Mouse (Mus musculus) midbrain, embryonic 10.5 days (tissue): ENCODE results near the gene Eif4e2. TPM values are rescaled to one million over a fixed set of nuclear protein-coding genes. Genes with fewer than 3 reads are reported as not detected.
A peak's percentile ranks its signal among the peaks of the same experiment; 100 is the strongest.

Experiments used
- DNase-seq: peaks from one replicate; pipeline ENCODE4 v3.0.0-alpha.2; 2017; ENCODE audit warnings: low spot score
- H3K27ac ChIP-seq: fragments of 300-500 bp; sonication (generic); replicated peaks from 2 replicates; pipeline ENCODE4 v1.5.1; 2016; ENCODE audit warnings: mild to moderate bottlenecking
- H3K27me3 ChIP-seq: fragments of 300-500 bp; sonication (generic); 2 replicates; pipeline ENCODE4 v1.6.1; 2016; ENCODE audit warnings: low read depth, mild to moderate bottlenecking; ENCODE audit not compliant: poor library complexity, severe bottlenecking
- H3K36me3 ChIP-seq: fragments of 300-500 bp; sonication (generic); 2 replicates; pipeline ENCODE4 v1.6.1; 2016; ENCODE audit warnings: mild to moderate bottlenecking, moderate library complexity
- H3K4me1 ChIP-seq: fragments of 300-500 bp; sonication (generic); 2 replicates; pipeline ENCODE4 v1.6.1; 2016
- H3K4me3 ChIP-seq: fragments of 300-500 bp; sonication (generic); 2 replicates; pipeline ENCODE4 v1.5.1; 2016; ENCODE audit warnings: mild to moderate bottlenecking, moderate library complexity
- H3K9me3 ChIP-seq: fragments of 300-500 bp; sonication (generic); replicated peaks from 2 replicates; pipeline ENCODE4 v1.6.1; 2016; ENCODE audit warnings: mild to moderate bottlenecking
- WGBS: fragments of 180-500 bp; shearing (Covaris S2); methylation state at CpG from one replicate; pipeline ENCODE4 v1.1.7; 2016; 5-methylcytosine and 5-hydroxymethylcytosine counted together
- polyA plus RNA-seq: library from polyadenylated mRNA; unstranded; fragments of >200 nt; fragmentation: Nextera tagmentation; extraction: Ambion mirVana; gene quantifications from 2 replicates; pipeline ENCODE4 v1.2.1, GENCODE M21; 2016

Eif4e2 gene
- 172 and 173 TPM in 2 replicates for polyA plus RNA-seq

DNA sequence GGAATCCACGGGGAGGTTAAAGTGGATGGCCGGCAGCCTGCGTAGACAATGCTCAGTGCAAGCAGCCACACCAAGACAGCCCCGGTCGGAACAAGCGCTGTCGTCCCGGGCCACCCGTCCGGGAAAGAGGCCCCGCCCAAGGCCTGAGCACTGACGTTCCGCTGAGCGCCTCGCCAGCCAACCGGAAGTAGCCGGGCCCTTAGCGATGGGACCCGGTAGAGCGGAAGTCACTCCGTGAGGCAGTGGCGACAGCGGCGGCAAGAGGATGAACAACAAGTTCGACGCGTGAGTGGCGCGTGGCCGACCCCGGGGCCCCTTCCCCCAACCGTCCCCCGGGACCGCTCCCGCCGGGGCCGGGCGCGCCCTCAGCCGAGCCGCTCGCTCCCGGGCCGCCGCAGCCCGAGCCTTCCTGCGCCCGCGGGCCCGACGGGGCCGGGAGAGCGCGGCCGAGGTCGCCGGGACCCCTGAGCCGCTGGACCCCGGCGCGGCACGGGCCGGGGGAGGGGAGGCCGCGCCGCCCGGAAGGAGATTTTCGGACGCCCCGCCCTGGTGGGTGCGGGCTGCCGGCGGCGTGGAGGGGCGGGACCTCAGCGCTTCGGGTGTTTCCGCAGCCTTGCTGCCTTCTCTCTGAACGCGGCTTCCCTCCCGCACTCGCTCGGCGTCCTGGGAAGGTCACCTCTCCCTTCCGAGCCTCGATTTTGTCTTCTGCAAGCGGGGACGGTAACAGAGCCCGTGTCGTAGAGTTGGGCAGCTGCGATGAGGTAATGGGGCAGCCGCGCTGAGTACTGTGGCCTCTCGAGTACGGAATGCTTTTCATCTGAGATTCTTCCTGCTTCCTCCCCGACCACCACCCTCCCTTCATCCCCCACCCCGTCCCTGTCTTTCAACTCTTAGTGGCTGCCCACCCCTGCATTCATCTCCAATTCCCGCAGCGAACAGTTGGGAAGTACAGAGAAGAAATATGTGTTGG lies at the start of gene Eif4e2:
Eif4e2 (plus strand) TSS at position 180 of the 970 bp plus-strand sequence.
- Histone ChIP-seq H3K27ac (peak within 1 kb of the TSS; percentile 99), H3K27me3 (peaks cover 3% of the 10 kb centered on the region; the same call in 1 of the 2 replicates)
- under 1% methylated on average over 96 of the region's 99 CpGs for WGBS

DNA sequence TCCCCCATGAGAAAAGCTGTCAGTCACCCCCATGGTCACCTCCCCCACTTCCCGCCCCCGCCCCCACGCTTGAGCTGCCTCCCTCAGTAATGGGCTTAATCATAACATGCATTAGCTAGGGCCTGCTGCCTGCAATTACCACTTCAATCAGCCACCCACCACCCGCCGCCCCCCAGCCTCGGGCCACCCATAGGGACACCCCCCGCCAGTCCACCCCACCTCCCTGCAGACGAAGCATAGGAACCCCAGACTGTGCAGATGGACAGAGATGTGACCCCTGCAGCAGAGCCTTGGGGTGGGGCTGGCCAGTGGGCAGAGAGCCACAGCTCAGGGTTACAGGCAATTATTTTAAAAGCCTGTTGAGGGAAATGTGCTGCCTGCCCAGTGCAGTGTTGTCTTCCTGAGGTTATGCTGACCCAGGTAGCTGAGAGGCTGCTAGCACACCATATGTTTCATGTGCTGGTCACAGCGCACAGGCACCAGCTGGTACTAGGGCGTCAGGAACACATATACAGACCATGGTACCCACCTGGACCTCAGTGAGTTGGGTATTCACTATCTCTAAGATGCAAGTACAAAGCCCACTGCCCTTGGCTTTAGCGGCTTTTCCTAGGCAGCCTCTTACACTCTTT lies 49.4 kb upstream of the Eif4e2 start:
- peaks cover 73% of the 10 kb centered on the region for H3K27me3 ChIP-seq
- no peak overlapping the region for H3K27ac ChIP-seq

More for the DNA sequence above, at the start of gene Eif4e2:
- H3K9me3 ChIP-seq, result no peaks in the 10 kb centered on the region
- H3K4me3 ChIP-seq, result peak within 1 kb of the TSS; percentile 84
- DNase-seq, result peak; percentile 97
- peaks cover 19% of the 10 kb centered on the region for H3K36me3 ChIP-seq
- H3K4me1 ChIP-seq, result peaks cover 33% of the 10 kb centered on the region

DNA sequence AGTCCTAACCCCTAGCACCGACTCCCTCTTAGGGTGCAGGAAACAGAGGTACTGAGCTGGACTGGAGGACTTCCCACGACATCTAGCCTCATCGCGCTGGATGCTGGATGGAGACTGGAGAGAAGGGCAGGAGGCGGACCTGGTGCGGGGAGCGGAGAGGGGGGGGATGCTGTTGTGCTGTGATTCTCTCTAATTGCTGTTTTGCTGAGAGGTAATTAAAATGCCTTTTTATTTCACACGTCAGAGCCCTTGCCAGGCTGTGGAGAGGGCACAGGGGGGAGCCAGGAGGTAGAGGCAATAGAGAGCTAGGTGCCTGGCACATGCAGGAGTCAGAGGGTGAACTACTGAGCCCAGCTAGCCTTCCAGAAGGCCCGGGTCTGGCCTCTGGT lies 48.9 kb upstream of the Eif4e2 start:
- peaks cover 28% of the 10 kb centered on the region for H3K4me1 ChIP-seq
- 54% methylated on average over 9 of the region's 9 CpGs for WGBS
- peaks cover 73% of the 10 kb centered on the region for H3K27me3 ChIP-seq
- no peaks in the 10 kb centered on the region for H3K36me3 ChIP-seq
- no peaks in the 10 kb centered on the region for H3K9me3 ChIP-seq
- no peak overlapping the region for H3K27ac ChIP-seq
- DNase-seq, result no peak
- no peak overlapping the region for H3K4me3 ChIP-seq

More for the DNA sequence above, 49.4 kb upstream of the Eif4e2 start:
- peaks cover 23% of the 10 kb centered on the region for H3K4me1 ChIP-seq
- no peak for DNase-seq
- H3K4me3 ChIP-seq, result no peak overlapping the region
- WGBS, result 41% methylated on average over 11 of the region's 11 CpGs
- no peaks in the 10 kb centered on the region for H3K36me3 ChIP-seq
- H3K9me3 ChIP-seq, result no peaks in the 10 kb centered on the region

DNA sequence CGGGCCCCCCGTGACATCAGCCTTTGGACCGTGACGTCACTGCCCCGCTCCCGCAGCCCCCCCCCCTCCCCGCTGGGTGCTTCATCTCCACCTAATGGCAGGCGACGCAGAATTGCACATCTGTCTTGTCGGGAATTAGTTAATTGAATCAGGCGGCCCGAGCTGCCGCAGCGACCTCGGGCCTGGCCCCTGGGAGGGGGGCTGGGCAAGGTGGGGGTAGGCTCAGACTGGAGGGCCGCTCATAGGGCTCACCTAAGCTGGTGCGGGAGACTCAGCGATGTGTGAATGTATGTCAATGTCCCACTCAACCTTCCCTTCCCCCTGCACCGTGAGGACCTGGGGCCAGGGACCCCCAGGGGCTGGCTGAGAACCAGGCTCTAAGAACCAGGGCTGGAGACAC lies 43.3 kb upstream of the Eif4e2 start:
- WGBS, result 21% methylated on average over 19 of the region's 19 CpGs

DNA sequence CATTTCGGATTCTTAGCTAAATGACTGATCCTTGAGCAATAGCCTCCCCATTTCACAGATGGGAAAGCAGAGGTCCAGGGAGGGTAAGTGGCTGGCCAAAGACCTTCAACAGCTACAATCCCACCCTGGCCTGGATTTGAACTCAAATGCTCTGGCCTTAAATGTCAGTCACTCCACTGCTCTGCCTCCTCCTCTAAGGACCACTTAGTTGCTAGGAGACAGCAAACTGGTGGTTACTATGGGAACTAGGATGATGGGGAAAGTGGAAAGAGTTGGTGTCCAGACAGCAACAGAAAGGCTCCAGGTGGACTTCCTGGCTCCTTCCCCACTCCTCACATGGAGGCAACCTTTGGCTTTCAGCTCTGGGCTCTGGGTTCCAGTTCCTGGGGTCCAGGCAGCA lies 42.4 kb upstream of the Eif4e2 start:
- no peak overlapping the region for H3K4me3 ChIP-seq
- no peaks in the 10 kb centered on the region for H3K36me3 ChIP-seq
- peaks cover 71% of the 10 kb centered on the region for H3K4me1 ChIP-seq
- no peak for DNase-seq
- H3K27me3 ChIP-seq, result peaks cover 85% of the 10 kb centered on the region
- no peak overlapping the region for H3K27ac ChIP-seq
- no peaks in the 10 kb centered on the region for H3K9me3 ChIP-seq
- WGBS, result 76% methylated on average over 1 of the region's 1 CpGs

More for the DNA sequence above, 43.3 kb upstream of the Eif4e2 start:
- Histone ChIP-seq H3K36me3 (no peaks in the 10 kb centered on the region), H3K9me3 (no peaks in the 10 kb centered on the region), H3K27me3 (peaks cover 90% of the 10 kb centered on the region), H3K27ac (peak overlapping the region; percentile 28; the same call in 1 of the 2 replicates), H3K4me3 (peak overlapping the region; percentile 28), H3K4me1 (peaks cover 63% of the 10 kb centered on the region)
- peak; percentile 27 for DNase-seq

DNA sequence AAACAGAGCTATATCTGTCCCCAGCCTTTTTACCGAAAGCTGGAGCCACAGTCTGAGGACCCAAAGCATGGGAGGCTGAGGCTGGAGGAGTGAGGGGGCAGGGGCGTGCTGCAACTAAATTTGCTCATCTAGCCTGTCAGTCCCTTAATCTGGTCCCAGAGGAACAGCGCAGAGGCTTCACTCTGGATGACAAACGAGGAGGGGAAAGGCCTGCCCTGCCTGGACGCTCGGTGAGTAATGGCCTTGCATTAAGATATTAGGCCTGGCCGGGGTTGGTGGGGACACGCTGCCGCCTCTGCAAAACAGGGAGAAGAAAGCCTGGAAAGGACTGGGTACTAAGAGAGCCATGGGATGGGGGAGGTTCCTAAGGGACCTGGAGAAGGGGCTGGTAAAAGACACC lies 41.4 kb upstream of the Eif4e2 start:
- no peak for DNase-seq
- 52% methylated on average over 9 of the region's 9 CpGs for whole genome bisulfite sequencing

DNA sequence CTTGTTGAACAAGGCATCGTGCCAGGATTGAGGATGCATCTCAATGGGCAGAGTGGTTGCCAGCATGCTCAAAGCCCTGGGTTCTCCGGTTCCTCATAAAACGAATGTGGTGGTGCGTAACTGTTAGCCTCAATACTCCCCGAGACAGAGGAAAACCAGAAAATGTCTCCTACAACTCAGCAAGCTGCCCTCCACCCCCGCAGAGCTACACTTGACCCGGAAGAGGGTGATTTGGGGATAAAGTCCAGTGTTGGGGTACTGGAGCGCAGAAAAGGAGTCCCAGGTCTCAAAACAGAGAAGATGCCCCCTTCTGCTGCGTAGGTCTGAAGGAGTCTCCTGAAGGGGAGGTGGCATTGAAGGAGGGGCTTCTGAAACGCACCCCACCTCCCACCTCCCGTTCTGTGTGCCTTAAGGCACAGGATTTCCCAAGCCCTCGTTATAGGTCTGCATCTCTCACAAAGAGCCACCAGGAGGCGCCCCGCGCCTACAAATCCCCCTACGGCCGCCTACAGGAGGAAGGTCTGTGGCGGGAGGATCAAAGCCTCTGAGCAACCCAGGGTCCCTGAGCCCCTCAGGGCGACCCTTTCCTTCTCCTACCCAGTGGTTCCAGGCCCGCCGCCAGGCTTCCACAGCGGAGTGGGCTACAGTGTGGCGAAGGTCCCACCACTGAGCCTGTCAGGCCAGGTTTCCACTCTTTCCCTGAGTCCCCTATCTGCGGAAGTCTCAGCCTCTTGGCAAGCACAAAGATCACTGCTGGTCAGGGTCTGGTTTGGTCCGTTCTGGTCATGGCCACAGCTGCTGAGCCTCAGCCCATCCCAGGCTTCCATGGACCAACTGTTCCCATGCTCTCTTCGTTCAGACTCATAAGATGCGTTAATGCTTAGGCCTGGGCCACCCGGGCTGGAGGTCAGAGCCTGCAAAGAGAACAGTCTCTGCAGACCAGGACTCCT lies 39.4 kb upstream of the Eif4e2 start:
- Histone ChIP-seq H3K36me3 (no peaks in the 10 kb centered on the region), H3K9me3 (no peaks in the 10 kb centered on the region), H3K27ac (peak overlapping the region; percentile 57; the same call in 1 of the 2 replicates), H3K4me1 (peaks cover 67% of the 10 kb centered on the region), H3K27me3 (peaks cover 72% of the 10 kb centered on the region), H3K4me3 (peak overlapping the region; percentile 18; the same call in 1 of the 2 replicates)
- WGBS, result 23% methylated on average over 28 of the region's 28 CpGs
- peak; percentile 84 for DNase-seq

More for the DNA sequence above, 41.4 kb upstream of the Eif4e2 start:
- peak overlapping the region; percentile 43 for H3K27ac ChIP-seq
- H3K4me1 ChIP-seq, result peaks cover 71% of the 10 kb centered on the region
- no peak overlapping the region for H3K4me3 ChIP-seq
- no peaks in the 10 kb centered on the region for H3K36me3 ChIP-seq
- no peaks in the 10 kb centered on the region for H3K9me3 ChIP-seq
- peaks cover 82% of the 10 kb centered on the region for H3K27me3 ChIP-seq

DNA sequence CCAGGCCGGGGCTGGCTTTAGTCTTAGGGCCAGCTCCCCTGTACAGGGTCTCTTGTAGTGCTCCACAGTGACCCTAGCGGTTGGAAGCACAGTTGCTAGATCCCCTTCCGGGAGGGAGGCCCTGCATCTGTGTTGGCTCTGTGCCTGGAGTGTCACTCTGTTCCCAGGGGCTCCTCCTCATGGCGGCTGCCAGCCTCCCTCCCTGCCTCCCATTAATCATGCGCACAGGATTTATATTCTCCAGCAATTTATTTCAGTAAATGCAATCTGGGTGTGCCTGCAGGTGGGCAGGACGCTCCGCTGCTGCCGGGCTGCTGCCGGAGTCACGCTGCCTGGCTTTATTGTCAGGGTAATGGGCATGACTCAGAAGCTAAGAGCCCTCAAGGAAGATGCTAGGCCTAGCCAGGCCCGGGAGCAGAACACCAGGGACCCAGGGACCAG lies 37.8 kb upstream of the Eif4e2 start:
- H3K36me3 ChIP-seq, result no peaks in the 10 kb centered on the region
- peaks cover 51% of the 10 kb centered on the region for H3K4me1 ChIP-seq
- 12% methylated on average over 11 of the region's 11 CpGs for WGBS
- H3K4me3 ChIP-seq, result peak overlapping the region; percentile 26; the same call in 1 of the 2 replicates
- H3K27me3 ChIP-seq, result peaks cover 64% of the 10 kb centered on the region
- no peaks in the 10 kb centered on the region for H3K9me3 ChIP-seq
- DNase-seq, result peak; percentile 69
- peak overlapping the region; percentile 64 for H3K27ac ChIP-seq

DNA sequence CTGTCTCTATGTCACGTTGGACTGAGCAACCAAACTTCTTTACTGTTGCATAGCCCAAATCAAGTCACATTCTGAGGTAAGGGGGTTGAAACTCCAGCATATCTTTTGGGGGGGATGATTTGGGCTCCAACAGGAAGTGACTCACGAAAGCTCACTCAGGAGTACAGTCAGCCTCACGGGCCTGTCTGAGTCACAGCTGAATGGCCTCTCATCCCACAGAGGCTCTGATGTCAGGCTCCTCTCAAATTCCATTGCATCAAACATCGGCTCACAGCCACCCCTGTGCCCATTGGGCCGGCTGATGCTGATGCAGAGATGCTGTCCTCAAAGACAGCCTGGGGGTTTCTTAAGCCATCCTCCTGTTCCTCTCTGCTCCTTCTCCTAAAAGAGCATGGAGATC lies 32.8 kb upstream of the Eif4e2 start:
- 67% methylated on average over 5 of the region's 5 CpGs for WGBS
- peaks cover 30% of the 10 kb centered on the region for H3K4me1 ChIP-seq
- H3K27me3 ChIP-seq, result peaks cover 67% of the 10 kb centered on the region

DNA sequence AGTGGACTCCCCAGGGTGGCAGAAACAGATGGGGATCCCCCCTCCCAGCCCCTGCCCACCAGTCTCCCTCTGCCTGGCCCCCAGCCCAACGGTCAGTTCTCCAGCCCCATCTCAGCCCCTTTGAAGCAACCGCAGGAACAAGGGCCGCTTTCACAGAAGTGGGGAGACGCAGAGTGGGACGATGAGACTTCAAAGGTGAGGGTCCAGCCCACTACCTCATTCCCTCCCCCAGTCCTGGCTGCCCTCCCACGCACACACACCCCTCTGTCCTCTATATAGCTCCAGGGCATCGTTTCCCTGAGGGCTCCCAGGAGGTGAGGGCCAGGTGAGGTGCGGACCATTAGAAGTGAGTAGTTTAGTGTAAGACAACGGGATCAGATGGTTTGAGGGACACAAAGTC lies 30.7 kb upstream of the Eif4e2 start, which contains the start of gene Prss56:
Prss56 (plus strand) TSS at position 301 of the 400 bp plus-strand sequence.
- Histone ChIP-seq H3K27ac (no peak within 1 kb of the TSS), H3K27me3 (peaks cover 74% of the 10 kb centered on the region), H3K4me1 (peaks cover 37% of the 10 kb centered on the region), H3K36me3 (no peaks in the 10 kb centered on the region), H3K4me3 (no peak within 1 kb of the TSS), H3K9me3 (no peaks in the 10 kb centered on the region)
- 74% methylated on average over 9 of the region's 9 CpGs for WGBS
- DNase-seq, result no peak

More for the DNA sequence above, 32.8 kb upstream of the Eif4e2 start:
- no peak overlapping the region for H3K27ac ChIP-seq
- H3K9me3 ChIP-seq, result no peaks in the 10 kb centered on the region
- no peak for DNase-seq
- H3K4me3 ChIP-seq, result no peak overlapping the region
- H3K36me3 ChIP-seq, result no peaks in the 10 kb centered on the region

DNA sequence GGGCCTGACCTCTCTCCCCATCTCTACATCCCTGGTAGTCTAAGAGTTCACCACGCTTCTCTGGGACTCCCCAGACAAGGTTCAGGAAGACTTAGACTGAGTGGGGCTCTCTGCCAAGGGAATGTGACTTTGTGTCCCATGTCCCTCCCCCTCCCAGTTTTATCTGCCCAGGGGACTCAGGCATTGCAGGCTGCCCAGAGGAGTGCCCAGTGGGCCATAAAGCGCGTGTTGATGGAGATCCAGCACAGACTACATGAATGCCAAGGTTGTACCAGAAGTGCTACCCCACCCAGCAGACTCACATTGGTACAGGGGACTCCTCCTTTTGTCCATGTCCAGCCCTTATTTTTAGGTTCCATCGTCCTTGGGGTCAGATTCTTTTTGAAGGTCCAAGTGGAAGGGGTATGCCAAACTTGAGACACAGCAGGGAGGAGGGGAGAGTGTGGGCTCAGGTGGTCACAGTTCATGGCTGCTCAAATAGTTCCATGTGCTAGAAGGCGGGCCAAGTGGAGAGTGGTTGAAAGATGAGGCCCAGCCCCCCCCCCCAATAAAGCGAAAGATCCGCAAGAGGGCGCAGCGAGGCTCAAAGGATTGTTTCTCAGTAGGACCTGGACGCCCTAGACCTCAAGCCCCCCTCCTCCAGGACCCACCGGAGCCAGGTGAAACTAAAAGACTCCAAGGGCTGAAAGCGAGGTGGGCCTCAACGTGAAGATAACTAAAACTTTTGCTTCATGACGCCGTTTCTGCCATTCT lies 29.5 kb upstream of the Eif4e2 start:
- no peaks in the 10 kb centered on the region for H3K36me3 ChIP-seq
- H3K27me3 ChIP-seq, result peaks cover 85% of the 10 kb centered on the region
- no peak overlapping the region for H3K27ac ChIP-seq
- 30% methylated on average over 15 of the region's 15 CpGs for WGBS
- no peaks in the 10 kb centered on the region for H3K9me3 ChIP-seq
- H3K4me1 ChIP-seq, result peaks cover 30% of the 10 kb centered on the region
- H3K4me3 ChIP-seq, result 0 out of 2 replicates have a peak overlapping the region, but pooled peaks have one; percentile 28
- no peak for DNase-seq
